Mouse (Mus musculus): ENCODE measurements around the gene Zfp366. TPM values are rescaled to one million over a fixed set of nuclear protein-coding genes. Genes with fewer than 3 reads are reported as not detected.

Gene Zfp366
- polyA plus RNA-seq, 1 experiment from 2014 or later: 0.14 TPM

DNA sequence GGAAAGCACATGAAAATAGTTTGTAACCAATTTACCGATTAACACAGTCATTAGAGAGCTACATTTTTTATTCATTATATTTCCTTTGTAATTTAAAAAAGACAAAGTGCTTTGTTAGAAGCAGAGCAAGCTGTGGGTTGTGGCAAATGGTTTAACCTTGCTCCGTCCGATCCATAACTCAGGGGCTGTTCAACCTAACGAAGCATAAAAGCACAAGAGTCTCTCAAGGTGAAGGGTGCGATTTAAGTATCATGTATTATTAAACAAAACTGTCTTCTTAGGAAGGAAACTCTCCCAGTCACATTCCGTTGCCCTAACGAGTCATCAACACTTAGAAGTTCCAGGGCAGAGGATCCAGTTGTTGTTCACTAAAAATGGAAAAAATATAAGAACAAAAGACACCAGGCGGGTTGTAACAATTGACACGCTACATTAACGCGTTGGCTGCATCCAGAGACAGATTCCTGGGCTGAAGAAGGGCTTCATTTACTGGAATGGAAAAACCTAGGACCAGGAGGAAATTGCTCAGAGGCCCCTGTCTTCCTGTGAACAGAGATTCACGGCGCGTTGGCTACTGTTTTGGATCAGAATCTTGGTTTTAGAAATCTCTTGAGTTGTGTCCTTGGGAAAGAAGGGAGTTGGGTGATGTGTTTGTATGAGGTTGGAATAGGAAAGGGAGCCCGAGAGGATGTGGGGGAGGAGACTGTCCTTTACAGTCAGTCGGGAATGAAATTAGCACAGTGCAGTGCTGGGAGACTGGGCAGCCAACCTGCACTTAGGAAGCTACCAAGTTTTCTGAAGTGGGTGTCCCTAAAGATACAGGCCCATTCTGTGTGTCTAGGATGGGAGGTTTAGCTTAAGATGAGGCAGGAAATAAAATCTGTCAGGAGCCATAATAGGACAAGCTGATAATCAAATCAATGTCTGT lies 17.3 kb downstream of the Zfp366 start:
- H3K36me3 ChIP-seq (ENCODE audit: inconsistent target): no peaks in the 10 kb centered on the region
- no peaks in the 10 kb centered on the region for H3K79me2 ChIP-seq (ENCODE audit: inconsistent target)
- WGBS (ENCODE audit: missing documents): 86% methylated on average over 16 of the region's 16 CpGs
- no peak overlapping the region for H3K27ac ChIP-seq
- H3K4me3 ChIP-seq (ENCODE audit: inconsistent target): no peak overlapping the region

DNA sequence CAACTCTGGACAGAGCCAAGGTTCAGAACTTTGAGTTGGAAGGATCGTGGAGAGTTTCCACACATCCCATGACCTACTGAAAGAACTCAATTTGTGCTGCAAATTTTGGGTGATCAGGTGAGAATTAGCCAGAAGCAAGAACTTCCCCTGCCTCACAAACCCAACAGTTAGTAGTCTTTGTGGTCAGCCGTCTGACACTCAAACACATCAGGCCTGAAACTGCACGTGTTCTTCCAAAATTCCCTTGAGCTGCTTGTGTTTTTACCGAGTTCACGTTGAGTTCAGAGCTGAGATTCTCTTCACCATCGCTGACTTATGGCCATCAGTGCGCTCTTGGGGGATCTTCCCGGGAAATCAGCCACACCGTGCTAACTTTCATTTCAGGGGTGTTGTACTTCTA lies 22.6 kb downstream of the Zfp366 start:
- no peak overlapping the region for H3K4me3 ChIP-seq (ENCODE audit: inconsistent target)
- 76% methylated on average over 9 of the region's 9 CpGs for WGBS (ENCODE audit: missing documents)
- H3K79me2 ChIP-seq (ENCODE audit: inconsistent target): no peaks in the 10 kb centered on the region
- H3K36me3 ChIP-seq (ENCODE audit: inconsistent target): no peaks in the 10 kb centered on the region
- H3K27ac ChIP-seq: no peak overlapping the region

DNA sequence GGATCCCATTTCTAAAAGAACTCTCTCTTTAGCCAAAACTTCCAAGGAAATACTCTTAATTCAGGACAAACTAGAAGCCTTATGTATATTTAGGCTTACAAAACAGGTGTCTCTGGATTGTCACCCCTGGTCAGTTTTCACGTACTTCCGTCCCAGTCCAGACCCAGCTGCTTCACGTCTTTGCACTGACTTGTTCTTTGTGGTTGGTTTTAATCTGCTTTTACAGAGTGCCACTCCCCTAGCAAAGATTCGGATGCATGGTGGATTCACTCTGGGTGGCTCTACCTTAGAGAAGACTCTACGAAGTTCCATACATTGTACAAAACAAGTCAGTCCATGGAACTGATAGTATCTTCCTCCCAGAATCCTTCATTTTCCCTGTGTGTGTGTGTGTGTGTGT lies 25.2 kb downstream of the Zfp366 start:
- Histone ChIP-seq H3K4me3 (ENCODE audit: inconsistent target) (no peak overlapping the region), H3K27ac (no peak overlapping the region)
- 95% methylated on average over 5 of the region's 5 CpGs for WGBS (ENCODE audit: missing documents)

DNA sequence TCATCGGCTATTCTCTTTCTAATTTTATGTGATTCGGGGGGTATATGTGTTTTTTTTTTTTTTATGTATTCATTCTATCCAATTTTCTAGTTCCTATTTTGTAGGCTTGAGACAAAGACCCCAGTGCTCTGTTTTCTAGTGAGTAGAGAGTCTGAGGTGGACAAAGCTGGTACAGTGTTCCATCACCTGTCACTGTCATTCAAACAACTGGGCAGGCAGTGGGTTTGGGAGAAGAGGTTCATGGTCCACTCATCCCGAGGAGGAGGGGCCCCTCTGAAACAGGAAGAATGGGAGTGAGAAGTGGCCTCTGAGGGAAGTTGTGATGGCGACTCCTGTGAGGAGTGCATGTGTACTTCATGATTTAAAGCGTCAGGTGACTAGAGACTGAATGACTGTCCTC lies 26.2 kb downstream of the Zfp366 start:
- H3K36me3 ChIP-seq (ENCODE audit: inconsistent target): no peaks in the 10 kb centered on the region
- no peak overlapping the region for H3K27ac ChIP-seq
- no peaks in the 10 kb centered on the region for H3K79me2 ChIP-seq (ENCODE audit: inconsistent target)
- no peak overlapping the region for H3K4me3 ChIP-seq (ENCODE audit: inconsistent target)
- 50% methylated on average over 5 of the region's 5 CpGs for whole genome bisulfite sequencing (ENCODE audit: missing documents)

More for the DNA sequence above, 25.2 kb downstream of the Zfp366 start:
- no peaks in the 10 kb centered on the region for H3K36me3 ChIP-seq (ENCODE audit: inconsistent target)
- H3K79me2 ChIP-seq (ENCODE audit: inconsistent target): no peaks in the 10 kb centered on the region

DNA sequence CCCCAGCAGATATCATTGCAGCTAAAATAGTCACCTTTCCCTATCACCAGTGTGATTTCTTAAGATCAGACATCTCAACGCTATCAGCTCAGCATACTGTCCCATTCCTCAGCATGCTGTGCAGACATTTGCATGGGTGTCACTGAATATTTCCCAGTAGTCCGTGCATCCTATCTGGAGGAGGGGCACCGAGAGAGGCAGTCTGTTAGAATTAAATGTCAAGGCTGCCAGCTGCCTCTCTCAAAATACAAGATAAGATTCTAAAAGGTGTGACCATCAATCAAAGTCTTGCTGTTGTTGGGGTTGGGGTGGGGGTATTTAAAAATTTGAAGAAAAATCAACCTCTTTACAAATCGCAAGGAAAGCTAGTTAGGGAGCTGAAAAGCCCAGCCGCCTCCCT lies 28.4 kb downstream of the Zfp366 start:
- H3K4me3 ChIP-seq (ENCODE audit: inconsistent target): no peak overlapping the region
- no peaks in the 10 kb centered on the region for H3K36me3 ChIP-seq (ENCODE audit: inconsistent target)
- H3K79me2 ChIP-seq (ENCODE audit: inconsistent target): no peaks in the 10 kb centered on the region
- no peak overlapping the region for H3K27ac ChIP-seq
- 98% methylated on average over 5 of the region's 5 CpGs for WGBS (ENCODE audit: missing documents)

DNA sequence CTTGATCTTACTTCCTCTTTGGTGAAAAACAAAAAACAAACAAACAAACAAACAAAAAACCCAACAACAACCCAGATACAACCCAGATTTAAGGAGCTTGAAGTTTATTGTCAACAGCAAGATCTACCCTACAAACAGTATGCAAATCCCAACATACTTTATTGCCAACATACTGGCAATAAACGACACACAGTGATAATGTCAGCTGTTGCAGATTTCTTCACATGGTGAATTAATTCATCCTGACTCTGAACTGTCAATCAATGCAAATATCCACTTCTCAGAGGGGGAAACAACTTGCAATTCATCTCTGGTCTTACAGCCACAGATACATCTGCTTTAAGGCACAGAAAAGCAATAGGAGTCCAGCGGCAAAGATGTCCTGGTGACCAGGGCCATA lies 31.4 kb downstream of the Zfp366 start:
- WGBS (ENCODE audit: missing documents): 85% methylated on average over 2 of the region's 2 CpGs
- Histone ChIP-seq H3K27ac (no peak overlapping the region), H3K4me3 (ENCODE audit: inconsistent target) (no peak overlapping the region), H3K36me3 (ENCODE audit: inconsistent target) (no peaks in the 10 kb centered on the region), H3K79me2 (ENCODE audit: inconsistent target) (no peaks in the 10 kb centered on the region)

DNA sequence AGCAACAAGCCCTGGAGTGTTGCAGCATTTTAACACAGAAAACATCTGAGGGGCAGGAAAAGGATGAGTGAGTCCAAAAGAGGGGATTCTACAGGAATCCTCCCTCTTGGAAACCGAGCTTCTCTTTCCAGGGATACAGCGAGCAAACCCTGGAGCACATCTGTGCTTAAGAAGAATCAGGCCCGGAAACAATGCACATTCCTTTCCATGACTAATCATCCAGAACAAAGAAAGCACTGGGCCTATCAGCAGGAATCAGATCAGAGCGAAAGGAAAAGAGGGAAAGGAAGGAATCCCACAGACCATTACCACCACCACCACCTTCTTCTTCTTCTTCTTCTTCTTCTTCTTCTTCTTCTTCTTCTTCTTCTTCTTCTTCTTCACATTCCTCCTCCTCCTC lies 33.4 kb downstream of the Zfp366 start:
- WGBS (ENCODE audit: missing documents): 64% methylated on average over 3 of the region's 4 CpGs
- Histone ChIP-seq H3K79me2 (ENCODE audit: inconsistent target) (no peaks in the 10 kb centered on the region), H3K27ac (no peak overlapping the region), H3K4me3 (ENCODE audit: inconsistent target) (no peak overlapping the region), H3K36me3 (ENCODE audit: inconsistent target) (no peaks in the 10 kb centered on the region)

DNA sequence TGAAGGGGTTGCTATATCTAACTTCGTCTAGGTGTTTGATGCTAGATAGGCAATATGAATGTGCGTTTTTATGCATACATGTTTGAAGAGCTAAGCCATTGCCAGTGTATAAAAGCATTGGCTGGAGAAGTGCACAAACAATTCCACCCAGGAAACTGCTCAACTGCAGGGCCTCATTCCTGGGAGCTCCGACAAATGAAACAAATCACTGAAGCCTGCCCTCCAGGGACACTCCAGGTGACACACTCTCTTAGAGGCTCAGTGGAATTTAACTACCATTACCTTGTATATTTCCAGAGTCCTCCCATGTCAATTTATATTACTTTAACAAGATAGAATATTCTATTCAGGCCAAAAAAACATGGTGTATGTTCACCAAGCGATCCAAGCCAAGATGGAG lies 35.0 kb downstream of the Zfp366 start:
- H3K79me2 ChIP-seq (ENCODE audit: inconsistent target): no peaks in the 10 kb centered on the region
- H3K36me3 ChIP-seq (ENCODE audit: inconsistent target): no peaks in the 10 kb centered on the region
- WGBS (ENCODE audit: missing documents): 87% methylated on average over 4 of the region's 4 CpGs
- H3K4me3 ChIP-seq (ENCODE audit: inconsistent target): no peak overlapping the region
- no peak overlapping the region for H3K27ac ChIP-seq

DNA sequence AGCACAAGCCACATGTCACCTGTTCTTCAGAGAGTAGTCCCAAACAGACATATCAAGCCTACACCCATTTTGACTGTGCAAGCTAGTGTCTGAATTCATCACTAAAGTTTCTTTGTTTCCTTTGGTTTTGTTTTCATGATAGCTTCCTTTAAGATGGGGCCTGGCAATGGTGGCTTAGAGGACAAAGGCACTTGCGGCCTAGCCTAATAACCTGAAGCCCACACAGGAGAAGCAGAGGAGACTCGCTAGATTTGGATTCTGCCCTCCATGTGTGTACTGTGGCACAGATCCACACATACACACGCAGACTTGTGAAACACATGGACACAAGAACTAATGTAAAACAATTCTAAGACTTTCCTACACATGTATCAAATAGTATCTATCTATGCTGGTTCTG lies 37.4 kb downstream of the Zfp366 start:
- no peak overlapping the region for H3K4me3 ChIP-seq (ENCODE audit: inconsistent target)
- H3K79me2 ChIP-seq (ENCODE audit: inconsistent target): no peaks in the 10 kb centered on the region
- no peaks in the 10 kb centered on the region for H3K36me3 ChIP-seq (ENCODE audit: inconsistent target)
- WGBS (ENCODE audit: missing documents): 90% methylated on average over 3 of the region's 3 CpGs
- H3K27ac ChIP-seq: no peak overlapping the region

DNA sequence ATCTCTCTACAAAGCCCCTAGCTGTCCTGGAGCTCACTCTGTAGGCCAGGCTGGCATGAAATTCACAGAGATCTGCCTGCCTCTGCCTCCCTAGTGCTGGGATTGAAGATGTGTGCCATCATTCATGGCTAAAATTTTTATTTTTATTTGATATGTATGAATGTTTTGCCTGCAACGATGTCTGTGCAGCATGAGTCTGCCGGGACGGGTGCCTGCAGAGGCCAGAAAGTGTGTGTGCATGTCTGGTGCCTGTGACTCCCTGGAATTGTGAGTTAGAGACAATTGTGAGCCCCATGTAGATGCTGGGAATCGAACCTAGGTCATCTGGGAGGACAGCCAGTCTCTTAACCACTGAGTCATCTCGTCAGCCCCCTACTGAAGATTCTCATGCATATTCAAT lies 37.9 kb downstream of the Zfp366 start:
- no peak overlapping the region for H3K27ac ChIP-seq
- no peaks in the 10 kb centered on the region for H3K79me2 ChIP-seq (ENCODE audit: inconsistent target)
- WGBS (ENCODE audit: missing documents): 98% methylated on average over 5 of the region's 5 CpGs
- no peaks in the 10 kb centered on the region for H3K36me3 ChIP-seq (ENCODE audit: inconsistent target)
- H3K4me3 ChIP-seq (ENCODE audit: inconsistent target): no peak overlapping the region

DNA sequence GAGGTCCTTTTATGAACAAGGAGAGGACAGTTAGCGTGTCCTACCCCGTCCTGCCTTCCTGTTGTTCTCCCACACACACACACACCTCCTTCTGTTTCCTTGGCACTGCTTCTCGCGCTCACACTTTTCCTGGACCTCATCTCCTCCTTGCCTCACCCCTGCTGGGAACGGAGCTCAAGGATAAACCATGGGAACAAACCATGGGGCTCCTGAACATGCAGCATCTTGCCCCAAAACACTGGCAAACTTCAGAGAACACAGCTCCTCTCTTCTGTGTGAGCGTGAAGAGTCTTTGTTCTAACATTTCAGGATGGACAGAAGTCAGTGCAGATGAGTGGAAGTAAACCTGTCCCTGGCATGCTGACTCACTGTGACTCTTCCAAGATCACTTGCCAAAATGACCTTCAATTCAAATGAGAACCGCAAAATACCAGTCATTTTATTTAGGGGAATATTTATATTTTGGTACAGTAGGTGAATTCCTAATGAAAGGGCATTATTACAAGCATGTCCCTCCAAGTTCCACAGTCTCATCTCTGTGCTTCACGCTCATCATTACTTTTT lies 38.8 kb downstream of the Zfp366 start:
- no peak overlapping the region for H3K4me3 ChIP-seq (ENCODE audit: inconsistent target)
- no peaks in the 10 kb centered on the region for H3K36me3 ChIP-seq (ENCODE audit: inconsistent target)
- WGBS (ENCODE audit: missing documents): 90% methylated on average over 8 of the region's 8 CpGs
- H3K79me2 ChIP-seq (ENCODE audit: inconsistent target): no peaks in the 10 kb centered on the region
- H3K27ac ChIP-seq: no peak overlapping the region

DNA sequence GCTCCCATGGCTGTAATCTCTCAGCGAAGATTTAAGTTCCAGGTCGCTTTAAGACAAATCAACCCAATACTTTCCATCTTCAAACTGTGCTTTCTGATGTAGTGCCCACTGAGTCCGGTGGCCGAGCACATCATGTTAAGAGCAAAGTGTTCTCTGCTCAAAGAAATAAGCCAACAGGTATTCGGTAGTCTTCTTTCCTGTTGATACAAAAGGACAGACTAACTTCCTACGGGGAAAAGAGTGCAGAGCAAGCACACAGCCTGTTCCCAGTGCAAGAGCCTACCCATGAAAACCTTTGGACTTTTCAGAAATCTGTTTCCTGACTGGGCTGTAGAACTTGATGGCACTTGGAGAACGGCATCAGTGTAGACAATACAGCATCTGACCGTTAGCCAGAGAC lies 39.3 kb downstream of the Zfp366 start:
- Histone ChIP-seq H3K27ac (no peak overlapping the region), H3K79me2 (ENCODE audit: inconsistent target) (no peaks in the 10 kb centered on the region), H3K4me3 (ENCODE audit: inconsistent target) (no peak overlapping the region), H3K36me3 (ENCODE audit: inconsistent target) (no peaks in the 10 kb centered on the region)
- 96% methylated on average over 8 of the region's 8 CpGs for WGBS (ENCODE audit: missing documents)

DNA sequence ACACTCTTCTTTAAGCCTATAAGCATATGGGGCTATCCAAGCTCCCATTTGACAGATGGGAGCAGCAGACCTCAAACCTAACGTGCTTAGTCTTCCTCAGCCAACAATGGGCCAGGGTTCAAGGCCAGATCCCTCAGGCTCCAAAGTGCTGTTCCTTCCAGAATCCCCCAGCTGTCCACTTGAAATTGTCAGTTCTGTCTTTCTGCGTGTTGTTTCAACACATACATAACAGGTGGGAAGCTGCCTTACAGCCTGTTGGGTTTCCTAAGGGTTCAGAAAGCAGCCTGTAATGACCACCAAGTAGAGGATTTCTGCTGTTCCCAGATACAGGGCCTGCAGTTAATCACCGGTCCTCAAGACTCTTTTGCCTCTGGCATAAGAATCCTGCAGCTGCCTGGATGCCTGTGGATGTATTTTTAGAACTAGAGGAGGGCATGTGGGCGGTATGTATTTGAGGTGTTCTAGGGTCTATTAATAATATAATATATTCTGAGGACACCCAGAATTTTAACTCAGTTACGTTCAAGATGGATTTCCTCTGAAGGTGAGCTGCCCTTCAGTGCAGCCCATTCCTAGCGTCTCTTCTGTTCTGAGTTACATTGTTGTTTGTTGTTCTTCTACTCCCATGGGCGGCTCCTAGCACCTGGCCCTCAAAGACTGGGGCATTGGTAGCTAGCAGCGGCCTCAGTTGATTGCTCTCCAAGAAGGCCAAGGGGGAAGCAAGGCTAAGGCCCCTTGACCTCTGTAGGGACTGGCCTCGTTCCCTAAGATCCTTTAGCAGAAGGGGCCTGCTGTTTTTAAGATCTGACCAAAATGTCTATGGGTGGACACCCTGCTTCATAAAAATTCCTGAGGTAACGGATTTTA lies 41.0 kb downstream of the Zfp366 start:
- Histone ChIP-seq H3K36me3 (ENCODE audit: inconsistent target) (no peaks in the 10 kb centered on the region), H3K27ac (no peak overlapping the region), H3K79me2 (ENCODE audit: inconsistent target) (no peaks in the 10 kb centered on the region), H3K4me3 (ENCODE audit: inconsistent target) (no peak overlapping the region)
- 90% methylated on average over 10 of the region's 10 CpGs for WGBS (ENCODE audit: missing documents)

DNA sequence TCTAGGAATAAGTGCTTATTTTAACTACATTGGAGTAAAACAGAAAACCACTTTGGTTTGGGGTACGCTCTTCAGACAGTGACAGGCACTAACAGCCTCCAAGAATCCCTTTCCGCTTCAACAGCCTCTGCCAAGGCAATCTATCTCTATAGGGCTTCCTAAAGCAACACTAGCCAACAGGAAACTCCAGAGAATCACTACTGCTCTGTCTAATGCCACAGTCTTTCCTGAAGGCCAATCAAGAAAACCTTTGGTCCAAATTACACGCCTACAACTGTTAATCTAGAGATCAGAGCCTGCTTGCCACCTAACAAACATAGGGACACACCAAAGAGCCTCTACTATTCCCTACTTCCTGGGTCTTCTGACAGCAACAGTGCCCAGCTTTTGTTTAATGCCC lies 42.2 kb downstream of the Zfp366 start:
- no peak overlapping the region for H3K4me3 ChIP-seq (ENCODE audit: inconsistent target)
- WGBS (ENCODE audit: missing documents): 94% methylated on average over 3 of the region's 3 CpGs
- no peaks in the 10 kb centered on the region for H3K36me3 ChIP-seq (ENCODE audit: inconsistent target)

More for the DNA sequence above, 42.2 kb downstream of the Zfp366 start:
- Histone ChIP-seq H3K79me2 (ENCODE audit: inconsistent target) (no peaks in the 10 kb centered on the region), H3K27ac (no peak overlapping the region)
